ENCODE assay signal across 8 mouse cellular contexts in the genomic region with DNA sequence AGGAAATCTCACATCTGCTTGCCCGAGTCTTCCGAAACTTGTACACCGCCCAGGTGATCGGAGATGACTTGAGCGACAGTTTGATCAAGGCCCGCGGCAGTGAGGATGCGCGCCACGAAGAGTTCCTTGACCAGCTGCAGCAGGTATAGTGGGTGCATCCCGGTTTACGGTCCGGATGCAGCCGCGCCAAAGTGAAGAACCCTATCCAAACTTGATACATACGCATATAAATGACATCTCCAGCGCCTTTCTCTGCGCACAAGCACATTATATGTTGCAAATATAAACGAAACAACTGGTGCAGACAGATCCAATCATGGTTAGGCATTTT. TPM values are rescaled to one million over a fixed set of nuclear protein-coding genes. Genes with fewer than 3 reads are reported as not detected.
A peak's percentile ranks its signal among the peaks of the same experiment; 100 is the strongest.
DNase-seq lines count a peak whose midpoint lies in the region; ATAC-seq and TF ChIP-seq lines count a peak whose summit lies in the region.

No protein-coding gene starts in this region.

- peak overlapping the region; percentile 58 for H3K4me3 ChIP-seq in heart, embryonic 15.5 days
- H3K4me3 ChIP-seq in ES-E14 (ENCODE audit: insufficient read depth in 1 of 2, low read depth in 1 of 2, low read length in 2 of 2, poor library complexity in 1 of 2, severe bottlenecking in 1 of 2): peak overlapping the region; percentile 71 to 77
- H3K4me3 ChIP-seq in hindbrain, embryonic 11.5 days (ENCODE audit: low read depth, low read length): peak overlapping the region; percentile 63
- peak overlapping the region; percentile 62 for H3K4me3 ChIP-seq in midbrain, embryonic 11.5 days (ENCODE audit: low read depth, low read length)

- H3K9me3 ChIP-seq in heart, embryonic 15.5 days (replicated peaks): no peaks in the 10 kb centered on the region
- H3K9me3 ChIP-seq in ES-E14 (ENCODE audit: control insufficient read depth, insufficient read depth, low read depth, low read length): no peaks in the 10 kb centered on the region
- no peaks in the 10 kb centered on the region for H3K9me3 ChIP-seq in hindbrain, embryonic 11.5 days (ENCODE audit: control insufficient read depth, low read length)
- no peaks in the 10 kb centered on the region; the same call in 1 of the 2 replicates for H3K9me3 ChIP-seq in midbrain, embryonic 11.5 days (ENCODE audit: control insufficient read depth, low read length)

- DNase-seq in heart, adult 9 months (ENCODE audit: low spot score in 2 of 2): no peak
- no peak for DNase-seq in ES-E14 (ENCODE audit: low read depth, low spot score)
- DNase-seq in hindbrain, embryonic 11.5 days (ENCODE audit: low spot score): no peak
- no peak for DNase-seq in midbrain, embryonic 11.5 days (ENCODE audit: low spot score, missing footprints)
- DNase-seq in cerebellum, postnatal 10 days: no peak
- DNase-seq in embryo, embryonic 11 days: no peak

- peaks cover 11% of the 10 kb centered on the region for H3K27me3 ChIP-seq in heart, embryonic 15.5 days
- H3K27me3 ChIP-seq in hindbrain, embryonic 11.5 days (ENCODE audit: control insufficient read depth, insufficient read depth, low read length): 0 out of 2 replicates have a peak, but pooled peaks cover 2% of the 10 kb centered on the region
- H3K27me3 ChIP-seq in midbrain, embryonic 11.5 days (ENCODE audit: control insufficient read depth, insufficient read depth, low read length): peaks cover 3% of the 10 kb centered on the region; the same call in 1 of the 2 replicates

- H3K27ac ChIP-seq in heart, embryonic 15.5 days: no peak overlapping the region
- H3K27ac ChIP-seq in ES-E14 (ENCODE audit: insufficient read depth, low read depth, low read length, poor library complexity, severe bottlenecking): no peak overlapping the region
- H3K27ac ChIP-seq in hindbrain, embryonic 11.5 days (ENCODE audit: low read depth, low read length): no peak overlapping the region
- no peak overlapping the region for H3K27ac ChIP-seq in midbrain, embryonic 11.5 days (ENCODE audit: low read depth, low read length)

- peaks cover 5% of the 10 kb centered on the region for H3K4me1 ChIP-seq in heart, embryonic 15.5 days (replicated peaks)
- H3K4me1 ChIP-seq in ES-E14 (ENCODE audit: control insufficient read depth in 2 of 2, insufficient read depth in 2 of 2, low read length in 2 of 2, poor library complexity in 1 of 2): peaks cover 0 to 7% of the 10 kb centered on the region in 2 experiments; a peak in 2 of 4 replicates
- H3K4me1 ChIP-seq in hindbrain, embryonic 11.5 days (replicated peaks; ENCODE audit: control insufficient read depth, insufficient read depth, low read length): 0 out of 2 replicates have a peak, but pooled peaks cover 2% of the 10 kb centered on the region
- H3K4me1 ChIP-seq in midbrain, embryonic 11.5 days (ENCODE audit: control insufficient read depth, insufficient read depth, low read length): peaks cover 4% of the 10 kb centered on the region; the same call in 1 of the 2 replicates

- peak overlapping the region; percentile 88 for H3K4me2 ChIP-seq in heart, embryonic 15.5 days
- peak overlapping the region; percentile 81 for H3K4me2 ChIP-seq in hindbrain, embryonic 11.5 days (replicated peaks; ENCODE audit: low read depth, low read length)
- peak overlapping the region; percentile 85 for H3K4me2 ChIP-seq in midbrain, embryonic 11.5 days

- no peaks in the 10 kb centered on the region for H3K36me3 ChIP-seq in heart, embryonic 15.5 days
- no peaks in the 10 kb centered on the region for H3K36me3 ChIP-seq in ES-E14 (ENCODE audit: control insufficient read depth, insufficient read depth, low read length, poor library complexity, severe bottlenecking)
- H3K36me3 ChIP-seq in hindbrain, embryonic 11.5 days (ENCODE audit: control insufficient read depth, insufficient read depth, low read length): no peaks in the 10 kb centered on the region
- H3K36me3 ChIP-seq in midbrain, embryonic 11.5 days (ENCODE audit: control insufficient read depth, insufficient read depth, low read length): no peaks in the 10 kb centered on the region

- H3K9ac ChIP-seq in heart, embryonic 15.5 days: peak overlapping the region; percentile 39
- peak overlapping the region; percentile 34 for H3K9ac ChIP-seq in ES-E14 (ENCODE audit: insufficient read depth, low read depth, low read length, poor library complexity, severe bottlenecking)
- H3K9ac ChIP-seq in hindbrain, embryonic 11.5 days (ENCODE audit: low read depth, low read length): peak overlapping the region; percentile 49
- peak overlapping the region; percentile 57 for H3K9ac ChIP-seq in midbrain, embryonic 11.5 days (ENCODE audit: low read length)

- ATAC-seq in heart, embryonic 15.5 days (replicated peaks; ENCODE audit: insufficient number of reproducible peaks, insufficient read depth, low FRiP score, low read depth): no peak
- ATAC-seq in hindbrain, embryonic 11.5 days (ENCODE audit: low FRiP score): no peak
- no peak for ATAC-seq in midbrain, embryonic 11.5 days (ENCODE audit: low FRiP score)
- ATAC-seq in megakaryocyte-erythroid progenitor cell, adult 5-6 weeks (replicated peaks; ENCODE audit: low FRiP score, low TSS enrichment, poor library complexity, severe bottlenecking): no peak

- in situ Hi-C loops in ES-E14 (cut with MboI; ENCODE audit: low sequenced_read_pairs in 2 of 2, unreplicated experiment in 2 of 2): no loop called here

- 3% methylated on average over 19 of the region's 19 CpGs for WGBS in heart, embryonic 15.5 days
- WGBS in hindbrain, embryonic 11.5 days: 2% methylated on average over 19 of the region's 19 CpGs
- WGBS in midbrain, embryonic 11.5 days: 3% methylated on average over 19 of the region's 19 CpGs

TF ChIP-seq in ES-E14, 5 proteins besides CTCF, POLR2A, EP300 and RAD21:
- TF ChIP-seq ZNF384 (IDR thresholded peaks at IDR 0.05; ENCODE audit: low read depth, low read length) (no peak), MAFK (IDR thresholded peaks at IDR 0.05; ENCODE audit: insufficient read depth, low read depth, low read length) (no peak), CHD2 (IDR thresholded peaks at IDR 0.05; ENCODE audit: low read depth, low read length) (no peak), HCFC1 (IDR thresholded peaks at IDR 0.05; ENCODE audit: borderline replicate concordance, insufficient read depth, low read length) (no peak), ZC3H11A (IDR thresholded peaks at IDR 0.05; ENCODE audit: borderline replicate concordance, low read depth, low read length) (no peak)

RNA-seq across cellular contexts. Expression of gene Dlec1, which starts 0.5 kb away (rescaled TPM):
- 0.46 and 0.53 TPM in 2 replicates for polyA plus RNA-seq in heart, embryonic 15.5 days (2015; fragmentation: Nextera tagmentation; extraction: Ambion mirVana)
- total RNA-seq in ES-E14 (2012; rRNA removed): 1.2 and 3.7 TPM in 2 replicates
- polyA plus RNA-seq in hindbrain, embryonic 11.5 days (2014; fragmentation: Nextera tagmentation; extraction: Ambion mirVana): 1.4 and 2.1 TPM in 2 replicates
- polyA plus RNA-seq in midbrain, embryonic 11.5 days (2014; fragmentation: Nextera tagmentation; extraction: Ambion mirVana): 0.51 and 0.65 TPM in 2 replicates
- not detected in 2 replicates for total RNA-seq in megakaryocyte-erythroid progenitor cell, adult 5-6 weeks (2014; fragmentation: Nextera tagmentation)
- 0.65 TPM in 1 of 2 replicates, not detected in the other for total RNA-seq in megakaryocyte-erythroid progenitor cell, adult 5-6 weeks (2017)

RNA-seq across cellular contexts. Expression of gene Plcd1, which starts 9.4 kb away (rescaled TPM):
- 16.6 and 25.2 TPM in 2 replicates for polyA plus RNA-seq in heart, embryonic 15.5 days (2015; fragmentation: Nextera tagmentation; extraction: Ambion mirVana)
- 13.1 and 15.3 TPM in 2 replicates for total RNA-seq in ES-E14 (2012; rRNA removed)
- polyA plus RNA-seq in hindbrain, embryonic 11.5 days (2014; fragmentation: Nextera tagmentation; extraction: Ambion mirVana): 27.7 and 28.8 TPM in 2 replicates
- polyA plus RNA-seq in midbrain, embryonic 11.5 days (2014; fragmentation: Nextera tagmentation; extraction: Ambion mirVana): 24.2 and 25.8 TPM in 2 replicates
- not detected in 2 replicates for total RNA-seq in megakaryocyte-erythroid progenitor cell, adult 5-6 weeks (2014; fragmentation: Nextera tagmentation)
- not detected in 2 replicates for total RNA-seq in megakaryocyte-erythroid progenitor cell, adult 5-6 weeks (2017)

RNA-seq across cellular contexts. Expression of gene Vill, which starts 50.2 kb away (rescaled TPM):
- polyA plus RNA-seq in heart, embryonic 15.5 days (2015; fragmentation: Nextera tagmentation; extraction: Ambion mirVana): 8.7 and 12.4 TPM in 2 replicates
- 27.5 and 32.7 TPM in 2 replicates for total RNA-seq in ES-E14 (2012; rRNA removed)
- 7.5 and 8.8 TPM in 2 replicates for polyA plus RNA-seq in hindbrain, embryonic 11.5 days (2014; fragmentation: Nextera tagmentation; extraction: Ambion mirVana)
- 7.8 and 8.3 TPM in 2 replicates for polyA plus RNA-seq in midbrain, embryonic 11.5 days (2014; fragmentation: Nextera tagmentation; extraction: Ambion mirVana)
- total RNA-seq in megakaryocyte-erythroid progenitor cell, adult 5-6 weeks (2014; fragmentation: Nextera tagmentation): 7.2 TPM in 1 of 2 replicates, not detected in the other
- 8.7 and 11.9 TPM in 2 replicates for total RNA-seq in megakaryocyte-erythroid progenitor cell, adult 5-6 weeks (2017)

RNA-seq across cellular contexts. Expression of gene Acaa1b, which starts 54.1 kb away (rescaled TPM):
- 0.62 and 3.0 TPM in 2 replicates for polyA plus RNA-seq in heart, embryonic 15.5 days (2015; fragmentation: Nextera tagmentation; extraction: Ambion mirVana)
- 3.0 and 6.8 TPM in 2 replicates for total RNA-seq in ES-E14 (2012; rRNA removed)
- 1.4 and 1.7 TPM in 2 replicates for polyA plus RNA-seq in hindbrain, embryonic 11.5 days (2014; fragmentation: Nextera tagmentation; extraction: Ambion mirVana)
- polyA plus RNA-seq in midbrain, embryonic 11.5 days (2014; fragmentation: Nextera tagmentation; extraction: Ambion mirVana): 1.0 and 1.4 TPM in 2 replicates
- total RNA-seq in megakaryocyte-erythroid progenitor cell, adult 5-6 weeks (2014; fragmentation: Nextera tagmentation): not detected in 2 replicates
- not detected in 2 replicates for total RNA-seq in megakaryocyte-erythroid progenitor cell, adult 5-6 weeks (2017)

RNA-seq across cellular contexts. Expression of gene Gm47289, which starts 56.2 kb away (rescaled TPM):
- not detected in 2 replicates for polyA plus RNA-seq in heart, embryonic 15.5 days (2015; fragmentation: Nextera tagmentation; extraction: Ambion mirVana)
- not detected in 2 replicates for total RNA-seq in ES-E14 (2012; rRNA removed)
- not detected in 2 replicates for polyA plus RNA-seq in hindbrain, embryonic 11.5 days (2014; fragmentation: Nextera tagmentation; extraction: Ambion mirVana)
- not detected in 2 replicates for polyA plus RNA-seq in midbrain, embryonic 11.5 days (2014; fragmentation: Nextera tagmentation; extraction: Ambion mirVana)
- total RNA-seq in megakaryocyte-erythroid progenitor cell, adult 5-6 weeks (2014; fragmentation: Nextera tagmentation): not detected in 2 replicates
- not detected in 2 replicates for total RNA-seq in megakaryocyte-erythroid progenitor cell, adult 5-6 weeks (2017)
